Mouse (Mus musculus): ENCODE data around the gene Slc25a34. TPM values are rescaled to one million over a fixed set of nuclear protein-coding genes. Genes with fewer than 3 reads are reported as not detected.
A peak's percentile ranks its signal among the peaks of the same experiment; 100 is the strongest.

Slc25a34 gene
- polyA plus RNA-seq, 1 experiment: 7.7 TPM

DNA sequence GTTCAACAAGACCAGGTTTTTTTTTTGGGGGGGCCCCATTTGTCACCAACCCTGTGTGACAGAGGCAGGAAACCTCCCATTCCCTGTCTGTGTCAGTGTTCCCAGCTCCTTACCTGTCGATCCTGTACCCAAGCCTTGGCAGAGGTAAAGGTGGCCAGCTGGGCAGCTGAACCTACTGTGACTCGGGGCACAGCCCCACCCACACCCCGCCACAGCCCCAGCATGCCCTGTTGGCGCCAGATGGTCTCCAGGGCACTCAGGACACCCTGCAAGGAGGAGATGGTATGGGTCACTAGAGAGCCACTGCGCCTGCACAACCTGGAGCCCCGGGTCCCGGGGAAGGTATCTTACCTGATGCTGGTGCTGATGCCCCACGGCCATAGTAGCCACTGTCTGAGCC lies 1.5 kb downstream of the Slc25a34 start:
- Histone ChIP-seq H3K27me3 (ENCODE audit: control insufficient read depth, insufficient read depth, low read length) (no peaks in the 10 kb centered on the region), H3K4me1 (ENCODE audit: control insufficient read depth, insufficient read depth, low read length) (no peaks in the 10 kb centered on the region), H3K4me3 (replicated peaks; ENCODE audit: insufficient read depth, low read depth, low read length) (no peak overlapping the region), H3K27ac (ENCODE audit: insufficient read depth, low read length) (no peak overlapping the region)
- DNase-seq: peak in 1 of 2 experiments; percentile 29
- TF ChIP-seq CTCF (IDR thresholded peaks at IDR 0.05; ENCODE audit: borderline replicate concordance, insufficient read depth, low read depth, low read length): no peak
- TF ChIP-seq POLR2A (IDR thresholded peaks at IDR 0.05; ENCODE audit: borderline replicate concordance, insufficient read depth, low read length): no peak
- WGBS: 56% methylated on average over 8 of the region's 8 CpGs

DNA sequence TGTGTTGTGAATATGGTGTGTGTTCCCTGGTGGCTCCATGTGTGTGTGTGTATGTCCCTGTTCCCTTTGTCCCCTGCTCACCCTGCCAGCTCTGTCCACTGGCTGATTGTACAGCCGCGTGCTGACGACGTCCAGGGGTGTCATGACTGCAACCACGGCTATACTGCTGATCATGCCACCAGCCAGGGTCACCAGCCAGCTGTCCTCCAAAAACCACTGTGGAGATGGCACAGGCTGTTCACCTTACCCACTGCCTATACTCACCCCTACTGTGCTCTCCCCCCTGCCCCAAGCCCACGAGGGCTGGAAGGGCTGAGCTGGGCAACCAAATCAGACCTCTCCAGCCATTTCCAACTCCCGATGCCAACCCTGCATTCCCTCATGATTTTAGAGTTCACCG lies 2.3 kb downstream of the Slc25a34 start:
- Histone ChIP-seq H3K4me1 (ENCODE audit: control insufficient read depth, insufficient read depth, low read length) (no peaks in the 10 kb centered on the region), H3K4me3 (replicated peaks; ENCODE audit: insufficient read depth, low read depth, low read length) (no peak overlapping the region), H3K27ac (ENCODE audit: insufficient read depth, low read length) (no peak overlapping the region), H3K27me3 (ENCODE audit: control insufficient read depth, insufficient read depth, low read length) (no peaks in the 10 kb centered on the region)
- TF ChIP-seq POLR2A (IDR thresholded peaks at IDR 0.05; ENCODE audit: borderline replicate concordance, insufficient read depth, low read length): no peak
- DNase-seq: no peak
- WGBS: 76% methylated on average over 8 of the region's 8 CpGs

DNA sequence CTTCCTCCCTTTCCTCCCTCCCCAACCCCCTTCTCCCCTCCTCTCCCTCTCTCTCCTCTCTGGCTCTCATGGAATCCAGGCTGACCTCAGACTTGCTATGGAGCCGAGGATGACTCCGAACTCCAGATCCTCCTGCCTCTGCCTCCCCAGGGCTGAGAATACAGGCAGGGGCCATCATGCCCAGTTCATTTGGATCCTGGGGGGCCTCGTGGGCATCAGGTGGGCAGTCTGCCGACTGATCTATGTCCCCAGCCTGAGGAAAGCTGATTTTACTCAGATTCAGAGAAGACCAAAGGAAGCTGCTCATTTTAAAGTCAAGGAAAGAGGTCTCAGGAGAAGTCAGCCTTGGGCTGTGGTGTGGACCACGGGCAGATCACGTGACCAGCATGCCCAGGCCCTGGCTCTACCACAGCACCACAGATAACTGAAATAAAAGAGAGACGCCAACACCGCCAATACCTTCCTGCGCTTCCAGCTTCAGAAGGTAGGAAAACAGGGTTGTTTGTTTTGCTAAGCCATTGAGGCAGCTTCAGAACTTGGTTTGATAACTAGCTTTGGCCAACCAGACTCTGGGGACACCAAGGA lies 4.2 kb downstream of the Slc25a34 start:
- Histone ChIP-seq H3K4me1 (ENCODE audit: control insufficient read depth, insufficient read depth, low read length) (no peaks in the 10 kb centered on the region), H3K27me3 (ENCODE audit: control insufficient read depth, insufficient read depth, low read length) (no peaks in the 10 kb centered on the region), H3K27ac (ENCODE audit: insufficient read depth, low read length) (no peak overlapping the region), H3K4me3 (replicated peaks; ENCODE audit: insufficient read depth, low read depth, low read length) (no peak overlapping the region)
- no peak for TF ChIP-seq CTCF (IDR thresholded peaks at IDR 0.05; ENCODE audit: borderline replicate concordance, insufficient read depth, low read depth, low read length)
- TF ChIP-seq POLR2A (IDR thresholded peaks at IDR 0.05; ENCODE audit: borderline replicate concordance, insufficient read depth, low read length): no peak
- WGBS: 84% methylated on average over 9 of the region's 9 CpGs
- no peak for DNase-seq

DNA sequence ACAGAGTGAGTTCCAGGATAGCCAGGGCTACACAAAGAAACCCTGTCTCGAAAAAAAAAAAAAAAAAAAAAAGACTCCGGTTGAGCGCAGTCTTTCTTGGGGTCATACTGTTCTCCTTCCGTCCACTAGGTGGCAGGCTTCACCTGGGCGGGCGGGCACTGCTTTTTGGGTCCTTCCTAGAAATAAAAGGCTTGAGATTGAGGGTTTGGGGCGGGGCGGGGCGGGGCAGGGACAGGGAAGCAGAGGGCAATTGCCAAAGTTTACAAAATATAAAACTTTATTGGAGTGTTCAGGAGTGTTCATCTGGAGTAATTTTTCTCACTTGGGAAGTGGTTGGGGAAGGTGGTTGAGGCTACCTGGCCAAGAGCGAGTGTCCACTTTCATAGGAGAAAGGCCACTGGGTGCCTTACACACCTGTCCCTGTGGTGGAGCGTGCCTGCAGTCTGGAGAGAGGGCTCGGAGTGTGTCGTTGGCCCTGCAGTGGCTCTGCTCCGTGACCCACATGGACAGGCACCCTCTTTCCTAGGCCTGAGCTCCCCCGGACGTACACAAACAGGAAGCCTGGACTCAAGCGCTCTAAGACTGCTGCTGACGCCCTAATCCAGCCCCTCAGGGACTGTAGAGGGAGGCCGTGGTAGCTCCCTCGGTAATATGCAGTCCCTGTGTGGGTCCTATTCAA lies 4.9 kb downstream of the Slc25a34 start, which contains the start of gene Tmem82:
Gene Tmem82, minus strand, starts transcription at position 69 of the 679 bp plus-strand sequence.
- H3K27ac ChIP-seq (ENCODE audit: insufficient read depth, low read length): no peak within 1 kb of the TSS
- H3K27me3 ChIP-seq (ENCODE audit: control insufficient read depth, insufficient read depth, low read length): no peaks in the 10 kb centered on the region
- DNase-seq: peak; percentile 57 to 68
- peak; percentile 69 for TF ChIP-seq CTCF (IDR thresholded peaks at IDR 0.05; ENCODE audit: borderline replicate concordance, insufficient read depth, low read depth, low read length)
- TF ChIP-seq POLR2A (IDR thresholded peaks at IDR 0.05; ENCODE audit: borderline replicate concordance, insufficient read depth, low read length): no peak
- H3K4me1 ChIP-seq (ENCODE audit: control insufficient read depth, insufficient read depth, low read length): no peaks in the 10 kb centered on the region
- no peak within 1 kb of the TSS for H3K4me3 ChIP-seq (replicated peaks; ENCODE audit: insufficient read depth, low read depth, low read length)
- 31% methylated on average over 20 of the region's 20 CpGs for whole genome bisulfite sequencing

DNA sequence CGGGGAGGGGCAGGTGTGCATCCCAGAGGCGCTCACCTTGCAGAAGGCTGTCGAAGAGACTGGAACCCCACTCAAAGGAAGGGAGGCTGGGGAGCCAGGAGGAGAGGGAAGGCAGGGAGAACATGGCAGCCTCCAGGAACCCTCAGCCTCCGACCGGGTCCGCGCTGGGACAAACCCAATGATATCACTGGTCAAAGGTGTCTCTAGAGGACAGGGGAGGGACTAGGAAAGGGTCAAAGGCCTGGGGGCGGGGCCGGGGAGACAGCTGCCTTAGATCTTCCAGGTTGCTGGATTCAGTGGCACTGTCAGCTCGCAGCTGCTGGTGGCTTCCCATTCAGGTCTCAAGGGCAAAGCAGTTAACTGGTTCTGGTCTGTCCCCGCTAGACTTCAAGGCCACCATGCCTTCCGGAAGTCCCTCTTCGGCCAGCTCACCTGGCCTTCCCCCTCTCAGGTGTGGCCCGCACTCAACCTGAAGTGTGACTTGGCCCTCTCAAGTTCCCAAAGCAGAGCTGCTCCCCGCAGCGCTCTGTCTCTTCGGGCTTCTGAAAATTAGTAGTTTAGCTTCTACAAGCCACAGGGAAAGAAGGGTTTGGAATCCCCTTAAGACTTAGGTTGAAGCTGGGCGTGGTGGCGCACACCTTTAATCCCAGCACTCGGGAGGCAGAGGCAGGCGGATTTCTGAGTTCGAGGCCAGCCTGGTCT lies 5.6 kb downstream of the Slc25a34 start:
- no peaks in the 10 kb centered on the region for H3K27me3 ChIP-seq (ENCODE audit: control insufficient read depth, insufficient read depth, low read length)
- H3K4me3 ChIP-seq (replicated peaks; ENCODE audit: insufficient read depth, low read depth, low read length): no peak overlapping the region
- H3K27ac ChIP-seq (ENCODE audit: insufficient read depth, low read length): no peak overlapping the region
- peak in 1 of 2 experiments; percentile 14 for DNase-seq
- no peaks in the 10 kb centered on the region for H3K4me1 ChIP-seq (ENCODE audit: control insufficient read depth, insufficient read depth, low read length)
- TF ChIP-seq CTCF (IDR thresholded peaks at IDR 0.05; ENCODE audit: borderline replicate concordance, insufficient read depth, low read depth, low read length): no peak
- TF ChIP-seq POLR2A (IDR thresholded peaks at IDR 0.05; ENCODE audit: borderline replicate concordance, insufficient read depth, low read length): no peak
- WGBS: 21% methylated on average over 22 of the region's 22 CpGs

DNA sequence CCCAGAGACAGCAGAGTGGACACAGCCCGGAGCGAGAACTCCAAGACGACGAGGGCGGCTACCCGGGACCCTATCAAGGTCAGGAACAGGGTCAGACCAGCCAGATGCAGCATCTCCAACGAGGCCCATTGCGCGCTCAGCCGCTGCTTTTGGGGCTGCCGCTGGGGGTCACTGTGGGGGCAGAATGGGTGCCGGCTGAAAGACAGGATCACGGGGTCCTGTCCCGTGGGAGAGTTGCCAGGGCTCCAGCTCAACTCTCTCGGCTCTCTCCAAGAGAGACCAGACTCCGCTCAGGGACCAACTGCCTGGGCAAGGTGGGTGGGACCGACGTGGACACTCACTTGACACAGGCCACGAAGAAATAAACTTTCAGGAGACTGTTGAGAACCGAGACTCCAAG lies 6.3 kb downstream of the Slc25a34 start:
- Histone ChIP-seq H3K27ac (ENCODE audit: insufficient read depth, low read length) (no peak overlapping the region), H3K4me3 (replicated peaks; ENCODE audit: insufficient read depth, low read depth, low read length) (no peak overlapping the region), H3K27me3 (ENCODE audit: control insufficient read depth, insufficient read depth, low read length) (no peaks in the 10 kb centered on the region), H3K4me1 (ENCODE audit: control insufficient read depth, insufficient read depth, low read length) (no peaks in the 10 kb centered on the region)
- peak; percentile 33 to 47 for DNase-seq
- WGBS: 21% methylated on average over 20 of the region's 20 CpGs
- TF ChIP-seq CTCF (IDR thresholded peaks at IDR 0.05; ENCODE audit: borderline replicate concordance, insufficient read depth, low read depth, low read length) (peak; percentile 30; the same call in 1 of the 2 replicates), POLR2A (IDR thresholded peaks at IDR 0.05; ENCODE audit: borderline replicate concordance, insufficient read depth, low read length) (no peak)

DNA sequence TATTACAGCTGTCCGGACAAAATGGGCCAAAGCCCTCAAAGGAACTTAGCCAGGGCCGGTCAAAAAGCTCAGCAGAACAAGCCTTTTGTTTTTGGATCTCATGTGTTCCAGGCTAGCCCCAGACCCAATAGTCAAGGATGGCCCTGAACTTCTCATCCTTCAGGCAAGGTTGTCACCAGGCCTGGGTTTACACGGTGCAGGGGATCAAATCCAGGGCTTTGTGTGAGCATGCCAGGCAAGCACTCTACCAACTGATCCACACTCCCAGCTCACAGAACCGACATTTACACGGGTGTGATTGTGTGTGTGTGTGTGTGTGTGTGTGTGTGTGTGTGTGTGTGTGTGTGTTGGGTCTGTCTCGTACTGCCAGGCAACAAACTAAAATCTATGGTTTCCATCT lies 6.8 kb downstream of the Slc25a34 start:
- Histone ChIP-seq H3K27me3 (ENCODE audit: control insufficient read depth, insufficient read depth, low read length) (no peaks in the 10 kb centered on the region), H3K27ac (ENCODE audit: insufficient read depth, low read length) (no peak overlapping the region), H3K4me1 (ENCODE audit: control insufficient read depth, insufficient read depth, low read length) (no peaks in the 10 kb centered on the region), H3K4me3 (replicated peaks; ENCODE audit: insufficient read depth, low read depth, low read length) (no peak overlapping the region)
- no peak for DNase-seq
- WGBS: 82% methylated on average over 6 of the region's 6 CpGs
- TF ChIP-seq CTCF (IDR thresholded peaks at IDR 0.05; ENCODE audit: borderline replicate concordance, insufficient read depth, low read depth, low read length) (no peak), POLR2A (IDR thresholded peaks at IDR 0.05; ENCODE audit: borderline replicate concordance, insufficient read depth, low read length) (no peak)

Measured in cerebellum, adult 2 months (tissue).